Mouse (Mus musculus) liver, embryonic 14.5 days (tissue): ENCODE data around the gene Ccdc169.

ENCODE experiments used
- CTCF ChIP-seq: IDR thresholded peaks from 2 replicates; pipeline ENCODE4 v1.5.1; 2016; ENCODE audit warnings: antibody characterized with exemption, low read depth, control low read depth
- EP300 ChIP-seq: IDR thresholded peaks from 2 replicates; pipeline ENCODE4 v1.6.1; 2016; ENCODE audit warnings: antibody characterized with exemption, low read depth

DNA sequence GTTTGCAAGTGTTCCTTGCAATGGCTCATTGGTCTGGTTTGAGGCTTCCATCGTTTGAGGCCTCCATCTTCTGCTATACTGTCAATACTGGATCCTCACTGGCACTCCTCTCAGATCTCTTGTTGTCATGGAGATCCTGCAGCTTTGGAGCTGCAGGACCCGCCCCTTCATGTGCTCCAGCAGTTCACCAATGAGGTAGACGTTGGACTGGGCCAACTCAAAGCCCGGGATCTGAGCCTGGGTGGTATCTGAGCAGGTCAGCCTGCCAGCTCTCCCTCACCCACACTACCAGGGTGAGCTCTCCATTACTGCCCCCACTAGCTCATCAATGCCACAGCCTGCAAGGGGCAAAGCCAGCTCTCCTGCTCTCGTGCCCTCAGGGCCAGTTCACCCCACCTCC lies 20.3 kb downstream of the Ccdc169 start:
- TF ChIP-seq CTCF (no peak), EP300 (no peak)
